Mouse (Mus musculus): ENCODE measurements around the gene Wipf2.
A peak's percentile ranks its signal among the peaks of the same experiment; 100 is the strongest.

DNA sequence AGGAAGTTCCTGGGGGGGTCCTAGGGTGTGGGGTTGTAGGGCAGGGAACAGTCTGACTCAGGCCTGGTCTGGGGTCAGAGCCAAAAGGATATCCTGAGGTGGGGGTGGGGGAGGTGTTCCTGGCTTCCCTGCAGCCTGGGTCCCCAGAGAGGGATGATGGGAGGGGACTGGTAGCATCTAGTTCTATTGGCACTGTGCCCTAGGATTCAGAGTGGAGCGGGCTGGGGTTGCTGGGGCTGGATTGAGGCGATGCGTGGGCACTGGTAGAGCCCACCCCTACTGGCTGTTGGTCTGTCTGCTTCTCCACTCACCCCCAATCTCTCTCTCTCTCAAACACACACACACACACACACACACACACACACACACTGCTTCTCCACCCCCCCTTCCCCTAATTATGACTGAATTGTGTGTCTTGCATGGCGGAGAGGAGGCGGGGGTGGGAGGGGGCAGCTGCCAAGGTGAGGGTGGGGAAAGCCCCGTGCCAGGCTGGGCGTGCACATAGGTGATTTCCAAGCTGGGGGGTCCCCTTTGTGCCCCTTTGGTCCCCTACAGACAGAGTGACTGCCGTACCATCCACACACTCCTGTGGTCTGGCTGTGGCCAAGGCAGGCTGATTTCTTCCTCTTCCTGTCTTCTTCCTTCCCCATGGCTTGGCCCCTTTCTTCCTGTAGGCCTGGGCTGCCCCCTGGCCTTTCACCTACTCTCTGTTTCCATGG is 79.6 kb downstream of the Wipf2 start:
- TF ChIP-seq POLR2A (IDR thresholded peaks at IDR 0.05; ENCODE audit: low read depth, low read length) (0 out of 2 replicates have a peak, but pooled peaks have one; percentile 11), CTCF (IDR thresholded peaks at IDR 0.05; ENCODE audit: borderline replicate concordance, insufficient read depth, low read length) (no peak)

All from embryonic fibroblast, embryonic 13.5 days (primary cell).